Mouse (Mus musculus) liver, embryonic 13.5 days (tissue): ENCODE measurements at regions not wholly inside any gene's neighbourhood (a gene's known extent, or its start where the extent isn't known, plus 50 kb on each side); places are given as distances from the start of the nearest gene placed in this dataset.
A peak's percentile ranks its signal among the peaks of the same experiment; 100 is the strongest.

Source experiments
- ATAC-seq: fragments of 200-750 bp; cut with Nextera tagmentation; 2 replicates; pipeline ENCODE4 v1.8.0; 2017; ENCODE audit warnings: low read depth, mild to moderate bottlenecking, moderate number of reproducible peaks, moderate library complexity
- DNase-seq: peaks from one replicate; pipeline ENCODE4 v3.0.0; 2022
- H3K27ac ChIP-seq: fragments of 300-500 bp; sonication (generic); 2 replicates; pipeline ENCODE4 v1.5.1; 2015; ENCODE audit warnings: moderate library complexity, mild to moderate bottlenecking, inconsistent platforms
- H3K27me3 ChIP-seq: fragments of 300-500 bp; sonication (generic); 2 replicates; pipeline ENCODE4 v1.6.1; 2015; ENCODE audit warnings: mild to moderate bottlenecking, inconsistent platforms
- H3K36me3 ChIP-seq: fragments of 300-500 bp; sonication (generic); 2 replicates; pipeline ENCODE4 v1.6.1; 2015; ENCODE audit warnings: mild to moderate bottlenecking, inconsistent platforms
- H3K4me1 ChIP-seq: fragments of 300-500 bp; sonication (generic); replicated peaks from 2 replicates; pipeline ENCODE4 v1.6.1; 2015; ENCODE audit warnings: inconsistent platforms
- H3K4me2 ChIP-seq: fragments of 300-500 bp; sonication (generic); 2 replicates; pipeline ENCODE4 v1.6.1; 2015; ENCODE audit warnings: inconsistent platforms, mild to moderate bottlenecking, moderate library complexity
- H3K4me3 ChIP-seq: fragments of 300-500 bp; sonication (generic); replicated peaks from 2 replicates; pipeline ENCODE4 v1.5.1; 2015; ENCODE audit warnings: mild to moderate bottlenecking, inconsistent platforms
- H3K9ac ChIP-seq: fragments of 300-500 bp; sonication (generic); 2 replicates; pipeline ENCODE4 v1.6.1; 2015; ENCODE audit warnings: mild to moderate bottlenecking, inconsistent platforms
- H3K9me3 ChIP-seq: fragments of 300-500 bp; sonication (generic); replicated peaks from 2 replicates; pipeline ENCODE4 v1.6.1; 2016; ENCODE audit warnings: inconsistent platforms
- WGBS: fragments of 180-500 bp; shearing (Covaris S2); methylation state at CpG from one replicate; pipeline ENCODE4 v1.1.7; 2015; ENCODE audit not compliant: insufficient replicate concordance; 5-methylcytosine and 5-hydroxymethylcytosine counted together

- ATAC-seq (peak; percentile 60), DNase-seq (no peak)
- Histone ChIP-seq H3K9me3 (no peaks in the 10 kb centered on the region), H3K36me3 (no peaks in the 10 kb centered on the region), H3K4me1 (no peaks in the 10 kb centered on the region), H3K4me3 (no peak overlapping the region), H3K27me3 (no peaks in the 10 kb centered on the region), H3K4me2 (no peak overlapping the region), H3K27ac (no peak overlapping the region), H3K9ac (no peak overlapping the region)
- WGBS, result 71% methylated on average over 16 of the region's 16 CpGs
These were observed 69.2 kb downstream of the Gm33543 start for GRCm38 (mm10) chr10:95773425-95773980.

GRCm38 (mm10) chr10:95772811-95773424, 69.8 kb downstream of the Gm33543 start:
- Histone ChIP-seq H3K27ac (no peak overlapping the region), H3K4me3 (no peak overlapping the region), H3K36me3 (no peaks in the 10 kb centered on the region), H3K4me1 (no peaks in the 10 kb centered on the region), H3K27me3 (no peaks in the 10 kb centered on the region), H3K9ac (no peak overlapping the region), H3K4me2 (no peak overlapping the region), H3K9me3 (no peaks in the 10 kb centered on the region)
- no peak for ATAC-seq
- no peak for DNase-seq
- 76% methylated on average over 9 of the region's 9 CpGs for WGBS

- H3K4me2 ChIP-seq, result no peak overlapping the region
- H3K27ac ChIP-seq, result no peak overlapping the region
- no peaks in the 10 kb centered on the region for H3K36me3 ChIP-seq
- DNase-seq (no peak), ATAC-seq (no peak)
- H3K4me1 ChIP-seq, result no peaks in the 10 kb centered on the region
- no peaks in the 10 kb centered on the region for H3K9me3 ChIP-seq
- H3K27me3 ChIP-seq, result no peaks in the 10 kb centered on the region
- WGBS, result 69% methylated on average over 8 of the region's 8 CpGs
- H3K4me3 ChIP-seq, result no peak overlapping the region
- no peak overlapping the region for H3K9ac ChIP-seq
These were observed 73.8 kb downstream of the Gm33543 start for GRCm38 (mm10) chr10:95768974-95769373.

GRCm38 (mm10) chr10:95767526-95768161, 75.1 kb downstream of the Gm33543 start:
- no peak for DNase-seq
- Histone ChIP-seq H3K9me3 (no peaks in the 10 kb centered on the region), H3K27ac (no peak overlapping the region), H3K4me1 (no peaks in the 10 kb centered on the region), H3K36me3 (no peaks in the 10 kb centered on the region), H3K4me3 (no peak overlapping the region), H3K9ac (no peak overlapping the region), H3K27me3 (0 out of 2 replicates have a peak, but pooled peaks cover 4% of the 10 kb centered on the region), H3K4me2 (no peak overlapping the region)
- WGBS, result 30% methylated on average over 7 of the region's 7 CpGs
- ATAC-seq, result no peak

- no peak for ATAC-seq
- Histone ChIP-seq H3K4me3 (no peak overlapping the region), H3K4me1 (no peaks in the 10 kb centered on the region), H3K36me3 (no peaks in the 10 kb centered on the region), H3K27ac (no peak overlapping the region), H3K27me3 (0 out of 2 replicates have a peak, but pooled peaks cover 4% of the 10 kb centered on the region), H3K9me3 (no peaks in the 10 kb centered on the region), H3K4me2 (no peak overlapping the region), H3K9ac (no peak overlapping the region)
- WGBS, result 56% methylated on average over 4 of the region's 4 CpGs
- DNase-seq, result no peak
These were observed 78.6 kb downstream of the Gm33543 start for GRCm38 (mm10) chr10:95764129-95764528.

GRCm38 (mm10) chr10:95762632-95763031, 80.1 kb downstream of the Gm33543 start:
- no peak overlapping the region for H3K4me3 ChIP-seq
- no peaks in the 10 kb centered on the region for H3K4me1 ChIP-seq
- no peak overlapping the region for H3K4me2 ChIP-seq
- no peak overlapping the region for H3K27ac ChIP-seq
- no peak overlapping the region for H3K9ac ChIP-seq
- no peaks in the 10 kb centered on the region for H3K36me3 ChIP-seq
- H3K9me3 ChIP-seq, result no peaks in the 10 kb centered on the region
- ATAC-seq (no peak), DNase-seq (no peak)
- WGBS, result 49% methylated on average over 8 of the region's 8 CpGs
- 0 out of 2 replicates have a peak, but pooled peaks cover 4% of the 10 kb centered on the region for H3K27me3 ChIP-seq

- no peak for ATAC-seq
- 72% methylated on average over 4 of the region's 4 CpGs for WGBS
- H3K36me3 ChIP-seq, result no peaks in the 10 kb centered on the region
- no peaks in the 10 kb centered on the region for H3K4me1 ChIP-seq
- no peak for DNase-seq
- H3K9ac ChIP-seq, result no peak overlapping the region
- H3K4me3 ChIP-seq, result no peak overlapping the region
- no peaks in the 10 kb centered on the region for H3K9me3 ChIP-seq
- H3K27me3 ChIP-seq, result 0 out of 2 replicates have a peak, but pooled peaks cover 4% of the 10 kb centered on the region
- no peak overlapping the region for H3K27ac ChIP-seq
- H3K4me2 ChIP-seq, result no peak overlapping the region
These were observed 80.8 kb downstream of the Gm33543 start for GRCm38 (mm10) chr10:95761969-95762368.

- DNase-seq, result no peak
- H3K27ac ChIP-seq, result no peak overlapping the region
- H3K4me2 ChIP-seq, result no peak overlapping the region
- H3K27me3 ChIP-seq, result 0 out of 2 replicates have a peak, but pooled peaks cover 4% of the 10 kb centered on the region
- no peaks in the 10 kb centered on the region for H3K4me1 ChIP-seq
- 57% methylated on average over 9 of the region's 9 CpGs for WGBS
- no peak overlapping the region for H3K9ac ChIP-seq
- H3K9me3 ChIP-seq, result no peaks in the 10 kb centered on the region
- H3K4me3 ChIP-seq, result no peak overlapping the region
- ATAC-seq, result no peak
- H3K36me3 ChIP-seq, result no peaks in the 10 kb centered on the region
These were observed 82.4 kb downstream of the Gm33543 start for GRCm38 (mm10) chr10:95760121-95760870.

- no peak overlapping the region for H3K9ac ChIP-seq
- H3K27ac ChIP-seq, result no peak overlapping the region
- no peaks in the 10 kb centered on the region for H3K4me1 ChIP-seq
- H3K27me3 ChIP-seq, result 0 out of 2 replicates have a peak, but pooled peaks cover 2% of the 10 kb centered on the region
- DNase-seq (no peak), ATAC-seq (no peak)
- H3K4me3 ChIP-seq, result no peak overlapping the region
- WGBS, result 64% methylated on average over 8 of the region's 8 CpGs
- H3K36me3 ChIP-seq, result no peaks in the 10 kb centered on the region
- no peaks in the 10 kb centered on the region for H3K9me3 ChIP-seq
- no peak overlapping the region for H3K4me2 ChIP-seq
These were observed 84.5 kb downstream of the Gm33543 start for GRCm38 (mm10) chr10:95758181-95758580.

GRCm38 (mm10) chr10:95755429-95755828, 82.2 kb upstream of the Anapc15-ps start:
- H3K9me3 ChIP-seq, result no peaks in the 10 kb centered on the region
- no peaks in the 10 kb centered on the region for H3K36me3 ChIP-seq
- H3K27ac ChIP-seq, result no peak overlapping the region
- ATAC-seq, result no peak
- DNase-seq, result no peak
- WGBS, result 71% methylated on average over 3 of the region's 3 CpGs
- no peaks in the 10 kb centered on the region for H3K4me1 ChIP-seq
- no peak overlapping the region for H3K9ac ChIP-seq
- H3K4me3 ChIP-seq, result no peak overlapping the region
- H3K27me3 ChIP-seq, result no peaks in the 10 kb centered on the region
- no peak overlapping the region for H3K4me2 ChIP-seq

- 75% methylated on average over 11 of the region's 11 CpGs for WGBS
- ATAC-seq, result no peak
- no peak for DNase-seq
These were observed 80.2 kb upstream of the Anapc15-ps start for GRCm38 (mm10) chr10:95753396-95753905.

More at GRCm38 (mm10) chr10:95753396-95753905, 80.2 kb upstream of the Anapc15-ps start:
- H3K27ac ChIP-seq, result no peak overlapping the region
- no peaks in the 10 kb centered on the region for H3K36me3 ChIP-seq
- no peaks in the 10 kb centered on the region for H3K9me3 ChIP-seq
- no peak overlapping the region for H3K4me2 ChIP-seq
- H3K9ac ChIP-seq, result no peak overlapping the region
- no peaks in the 10 kb centered on the region for H3K4me1 ChIP-seq
- H3K4me3 ChIP-seq, result no peak overlapping the region
- H3K27me3 ChIP-seq, result no peaks in the 10 kb centered on the region
